Mouse (Mus musculus): ENCODE data around the gene Porcn. TPM values are rescaled to one million over a fixed set of nuclear protein-coding genes. Genes with fewer than 3 reads are reported as not detected.

Porcn gene
- polyA plus RNA-seq, 1 experiment, result 7.6 TPM

DNA sequence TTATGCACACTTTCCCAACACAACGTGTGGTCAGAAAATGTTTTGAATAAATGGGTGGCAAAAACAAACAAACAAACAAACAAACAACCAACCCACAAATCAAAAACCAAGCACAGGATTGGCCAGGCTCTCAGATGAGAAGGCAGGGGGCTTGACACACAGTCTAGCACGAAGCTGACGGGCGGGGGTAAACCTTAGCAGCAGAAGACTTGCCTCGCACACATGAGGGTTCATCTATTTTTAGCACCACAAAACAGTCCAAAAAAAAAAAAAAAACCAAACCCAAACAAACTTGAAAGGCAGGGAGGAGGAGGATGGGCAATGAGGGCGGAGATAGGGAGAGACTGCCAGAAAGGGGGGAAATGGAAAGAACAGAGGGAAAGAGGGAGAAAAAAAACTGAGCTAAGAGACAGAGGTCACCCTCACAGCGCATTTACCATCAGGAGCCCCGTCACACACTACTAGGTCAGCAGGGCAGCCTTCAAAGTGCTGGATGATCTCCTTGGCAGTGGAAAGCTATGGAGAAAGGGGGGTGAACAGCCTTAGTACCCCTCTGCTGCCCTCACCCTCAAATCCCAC lies 42.3 kb upstream of the Porcn start:
- Histone ChIP-seq H3ac (ENCODE audit: control insufficient read depth, insufficient read length, low read depth) (no peak overlapping the region), H3K27me3 (ENCODE audit: control insufficient read depth, insufficient read depth, insufficient read length) (no peaks in the 10 kb centered on the region), H3K79me2 (ENCODE audit: control insufficient read depth, insufficient read depth) (peaks cover 18% of the 10 kb centered on the region), H3K4me3 (ENCODE audit: insufficient read depth, poor library complexity, severe bottlenecking) (no peak overlapping the region), H3K36me3 (ENCODE audit: control insufficient read depth, insufficient read depth) (peaks cover 10% of the 10 kb centered on the region), H3K79me3 (ENCODE audit: low read depth) (peaks cover 4% of the 10 kb centered on the region)
- TF ChIP-seq CTCF (IDR thresholded peaks at IDR 0.05; ENCODE audit: control insufficient read depth, insufficient read depth, insufficient read length) (no peak), FOSL1 (IDR thresholded peaks at IDR 0.05; ENCODE audit: insufficient read depth, low read length, poor library complexity, severe bottlenecking) (no peak), USF1 (IDR thresholded peaks at IDR 0.05; ENCODE audit: low read depth) (no peak), MYOD1 (IDR thresholded peaks at IDR 0.05; ENCODE audit: control insufficient read depth, insufficient read length, low read depth) (no peak), MAX (IDR thresholded peaks at IDR 0.05) (no peak), MYOG (IDR thresholded peaks at IDR 0.05; ENCODE audit: control insufficient read depth, extremely low read depth, insufficient read length) (no peak), CEBPB (IDR thresholded peaks at IDR 0.05; ENCODE audit: low read depth) (no peak)

DNA sequence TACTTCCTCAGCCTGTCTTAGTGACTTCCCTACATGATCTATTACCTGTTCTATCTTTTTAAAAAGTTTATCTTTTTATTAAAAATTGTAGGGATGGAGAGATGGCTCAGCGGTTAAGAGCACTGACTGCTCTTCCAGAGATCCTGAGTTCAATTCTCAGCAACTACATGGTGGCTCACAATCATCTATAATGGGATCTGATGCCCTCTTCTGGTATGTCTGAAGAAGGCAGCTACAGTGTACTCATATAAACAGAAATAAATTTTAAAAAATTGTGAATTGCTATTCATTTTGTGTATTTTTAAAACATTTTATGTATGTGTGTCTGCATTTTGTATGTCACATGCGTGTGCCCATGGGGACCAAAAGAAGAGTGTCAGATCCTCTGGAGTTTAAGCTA lies 41.4 kb upstream of the Porcn start:
- Histone ChIP-seq H3K79me3 (ENCODE audit: low read depth) (peaks cover 4% of the 10 kb centered on the region), H3ac (ENCODE audit: control insufficient read depth, insufficient read length, low read depth) (no peak overlapping the region), H3K79me2 (ENCODE audit: control insufficient read depth, insufficient read depth) (peaks cover 18% of the 10 kb centered on the region), H3K27me3 (ENCODE audit: control insufficient read depth, insufficient read depth, insufficient read length) (no peaks in the 10 kb centered on the region), H3K4me3 (ENCODE audit: insufficient read depth, poor library complexity, severe bottlenecking) (no peak overlapping the region), H3K36me3 (ENCODE audit: control insufficient read depth, insufficient read depth) (peaks cover 10% of the 10 kb centered on the region)
- TF ChIP-seq MYOG (IDR thresholded peaks at IDR 0.05; ENCODE audit: control insufficient read depth, extremely low read depth, insufficient read length) (no peak), FOSL1 (IDR thresholded peaks at IDR 0.05; ENCODE audit: insufficient read depth, low read length, poor library complexity, severe bottlenecking) (no peak), CTCF (IDR thresholded peaks at IDR 0.05; ENCODE audit: control insufficient read depth, insufficient read depth, insufficient read length) (no peak), MAX (IDR thresholded peaks at IDR 0.05) (no peak), CEBPB (IDR thresholded peaks at IDR 0.05; ENCODE audit: low read depth) (no peak), MYOD1 (IDR thresholded peaks at IDR 0.05; ENCODE audit: control insufficient read depth, insufficient read length, low read depth) (no peak), USF1 (IDR thresholded peaks at IDR 0.05; ENCODE audit: low read depth) (no peak)

DNA sequence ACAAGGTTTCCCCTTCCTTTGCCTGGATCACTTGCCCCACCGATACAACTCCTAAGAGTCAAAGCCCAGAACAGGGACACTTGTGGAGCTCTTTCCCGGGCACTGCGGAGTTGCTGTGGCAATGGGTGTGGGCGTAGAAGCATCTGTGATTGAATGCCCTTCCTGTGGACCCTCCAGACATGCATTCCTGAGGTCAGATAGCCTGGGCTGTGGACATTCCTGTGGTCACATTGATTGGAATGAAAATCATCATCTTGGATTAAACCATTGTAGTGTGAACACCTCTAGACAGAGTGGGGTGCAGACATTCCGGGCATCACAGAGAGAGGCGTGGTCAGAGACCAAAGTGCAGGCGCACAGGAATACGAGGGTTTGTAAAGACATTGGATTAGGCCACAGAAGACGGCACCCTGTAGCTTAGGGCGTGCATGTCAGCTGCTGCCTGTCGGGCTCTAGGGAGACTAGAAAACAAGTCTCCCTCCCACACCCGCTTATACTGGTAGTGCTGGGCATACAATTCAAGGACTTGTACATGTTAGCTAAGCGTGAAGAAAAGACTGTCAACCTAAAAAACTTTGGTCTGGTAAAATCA lies 32.6 kb upstream of the Porcn start:
- Histone ChIP-seq H3ac (ENCODE audit: control insufficient read depth, insufficient read length, low read depth) (peak overlapping the region; percentile 4), H3K79me3 (ENCODE audit: low read depth) (no peaks in the 10 kb centered on the region), H3K79me2 (ENCODE audit: control insufficient read depth, insufficient read depth) (no peaks in the 10 kb centered on the region), H3K4me3 (ENCODE audit: insufficient read depth, poor library complexity, severe bottlenecking) (no peak overlapping the region), H3K27me3 (ENCODE audit: control insufficient read depth, insufficient read depth, insufficient read length) (no peaks in the 10 kb centered on the region), H3K36me3 (ENCODE audit: control insufficient read depth, insufficient read depth) (no peaks in the 10 kb centered on the region)
- no peak for TF ChIP-seq MYOG (IDR thresholded peaks at IDR 0.05; ENCODE audit: control insufficient read depth, extremely low read depth, insufficient read length)
- TF ChIP-seq FOSL1 (IDR thresholded peaks at IDR 0.05; ENCODE audit: insufficient read depth, low read length, poor library complexity, severe bottlenecking), result no peak
- peak; percentile 50 for TF ChIP-seq MAX (IDR thresholded peaks at IDR 0.05)
- peak; percentile 26 for TF ChIP-seq MYOD1 (IDR thresholded peaks at IDR 0.05; ENCODE audit: control insufficient read depth, insufficient read length, low read depth)
- TF ChIP-seq CTCF (IDR thresholded peaks at IDR 0.05; ENCODE audit: control insufficient read depth, insufficient read depth, insufficient read length), result no peak

DNA sequence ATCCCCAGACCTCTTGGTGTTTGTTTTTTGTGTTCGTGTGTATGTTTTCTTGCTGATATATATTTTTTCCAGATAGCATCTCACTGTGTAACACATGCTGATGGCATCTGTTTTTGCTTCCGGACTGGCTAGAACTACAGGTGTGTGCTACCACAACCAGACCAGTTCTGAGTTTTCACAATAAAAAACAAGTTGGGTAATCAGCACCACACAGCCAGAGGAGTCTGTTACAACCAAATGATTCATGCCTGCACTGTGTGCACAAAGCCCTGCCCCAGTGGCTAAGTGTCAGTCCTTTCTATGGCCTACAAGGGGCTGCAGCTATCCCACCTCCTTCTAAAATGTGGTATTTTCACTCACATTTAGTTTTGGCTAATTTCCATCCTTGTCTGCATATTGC lies 30.4 kb upstream of the Porcn start:
- Histone ChIP-seq H3ac (ENCODE audit: control insufficient read depth, insufficient read length, low read depth) (no peak overlapping the region), H3K79me3 (ENCODE audit: low read depth) (no peaks in the 10 kb centered on the region), H3K79me2 (ENCODE audit: control insufficient read depth, insufficient read depth) (no peaks in the 10 kb centered on the region), H3K27me3 (ENCODE audit: control insufficient read depth, insufficient read depth, insufficient read length) (no peaks in the 10 kb centered on the region), H3K4me3 (ENCODE audit: insufficient read depth, poor library complexity, severe bottlenecking) (no peak overlapping the region), H3K36me3 (ENCODE audit: control insufficient read depth, insufficient read depth) (no peaks in the 10 kb centered on the region)
- no peak for TF ChIP-seq FOSL1 (IDR thresholded peaks at IDR 0.05; ENCODE audit: insufficient read depth, low read length, poor library complexity, severe bottlenecking)
- TF ChIP-seq CEBPB (IDR thresholded peaks at IDR 0.05; ENCODE audit: low read depth), result peak; percentile 62
- TF ChIP-seq MAX (IDR thresholded peaks at IDR 0.05), result no peak

DNA sequence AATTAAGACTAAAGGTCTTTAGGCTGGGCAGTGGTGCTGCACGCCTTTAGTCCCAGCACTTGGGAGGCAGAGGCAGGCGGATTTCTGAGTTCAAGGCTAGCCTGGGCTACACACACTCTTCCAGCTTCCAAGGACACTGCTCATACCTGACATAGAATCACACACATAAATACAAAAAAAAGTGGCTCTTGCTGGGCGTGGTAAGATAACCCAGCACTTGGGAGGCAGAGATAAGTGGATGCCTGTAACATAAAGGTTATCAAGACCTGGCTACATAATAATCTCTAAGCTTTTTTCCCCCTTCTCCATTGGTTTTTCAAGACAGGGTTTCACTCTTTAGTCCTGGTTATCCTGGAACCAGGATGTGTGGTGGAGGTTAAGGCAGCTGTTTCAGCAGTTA lies 27.3 kb upstream of the Porcn start:
- no peaks in the 10 kb centered on the region for H3K79me2 ChIP-seq (ENCODE audit: control insufficient read depth, insufficient read depth)
- H3K27me3 ChIP-seq (ENCODE audit: control insufficient read depth, insufficient read depth, insufficient read length), result no peaks in the 10 kb centered on the region
- H3ac ChIP-seq (ENCODE audit: control insufficient read depth, insufficient read length, low read depth), result no peak overlapping the region
- no peak for TF ChIP-seq MYOG (IDR thresholded peaks at IDR 0.05; ENCODE audit: control insufficient read depth, extremely low read depth, insufficient read length)
- no peak for TF ChIP-seq MYOD1 (IDR thresholded peaks at IDR 0.05; ENCODE audit: control insufficient read depth, insufficient read length, low read depth)
- no peak for TF ChIP-seq USF1 (IDR thresholded peaks at IDR 0.05; ENCODE audit: low read depth)
- TF ChIP-seq CEBPB (IDR thresholded peaks at IDR 0.05; ENCODE audit: low read depth), result no peak
- TF ChIP-seq FOSL1 (IDR thresholded peaks at IDR 0.05; ENCODE audit: insufficient read depth, low read length, poor library complexity, severe bottlenecking), result no peak
- no peak for TF ChIP-seq CTCF (IDR thresholded peaks at IDR 0.05; ENCODE audit: control insufficient read depth, insufficient read depth, insufficient read length)
- TF ChIP-seq MAX (IDR thresholded peaks at IDR 0.05), result no peak
- no peaks in the 10 kb centered on the region for H3K79me3 ChIP-seq (ENCODE audit: low read depth)
- no peaks in the 10 kb centered on the region for H3K36me3 ChIP-seq (ENCODE audit: control insufficient read depth, insufficient read depth)
- H3K4me3 ChIP-seq (ENCODE audit: insufficient read depth, poor library complexity, severe bottlenecking), result no peak overlapping the region

DNA sequence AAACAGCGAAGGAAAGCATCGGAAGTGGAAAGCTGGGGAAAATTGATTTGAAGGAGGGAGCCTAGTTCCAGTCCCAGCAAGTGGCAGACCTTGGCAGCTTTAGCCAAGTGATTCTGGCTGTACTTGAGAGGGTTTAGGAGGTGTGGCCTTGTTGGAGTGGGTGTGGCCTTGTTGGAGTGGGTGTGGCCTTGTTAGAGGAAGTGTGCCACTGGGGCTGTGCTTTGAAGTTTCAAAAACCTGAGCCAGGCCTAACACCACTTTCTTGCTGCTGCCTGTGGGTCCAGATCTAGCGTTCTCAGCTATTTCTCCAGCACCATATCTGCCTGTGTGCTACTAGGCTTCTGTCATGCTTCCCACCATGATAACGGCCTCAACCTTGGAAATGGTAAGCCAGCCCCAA lies 23.9 kb upstream of the Porcn start:
- no peaks in the 10 kb centered on the region for H3K79me3 ChIP-seq (ENCODE audit: low read depth)
- no peaks in the 10 kb centered on the region for H3K36me3 ChIP-seq (ENCODE audit: control insufficient read depth, insufficient read depth)
- TF ChIP-seq MYOG (IDR thresholded peaks at IDR 0.05; ENCODE audit: control insufficient read depth, extremely low read depth, insufficient read length) (no peak), CEBPB (IDR thresholded peaks at IDR 0.05; ENCODE audit: low read depth) (no peak), MYOD1 (IDR thresholded peaks at IDR 0.05; ENCODE audit: control insufficient read depth, insufficient read length, low read depth) (no peak), CTCF (IDR thresholded peaks at IDR 0.05; ENCODE audit: control insufficient read depth, insufficient read depth, insufficient read length) (no peak), USF1 (IDR thresholded peaks at IDR 0.05; ENCODE audit: low read depth) (no peak), FOSL1 (IDR thresholded peaks at IDR 0.05; ENCODE audit: insufficient read depth, low read length, poor library complexity, severe bottlenecking) (no peak), MAX (IDR thresholded peaks at IDR 0.05) (no peak)
- no peaks in the 10 kb centered on the region for H3K27me3 ChIP-seq (ENCODE audit: control insufficient read depth, insufficient read depth, insufficient read length)
- H3K79me2 ChIP-seq (ENCODE audit: control insufficient read depth, insufficient read depth), result no peaks in the 10 kb centered on the region
- H3ac ChIP-seq (ENCODE audit: control insufficient read depth, insufficient read length, low read depth), result no peak overlapping the region
- H3K4me3 ChIP-seq (ENCODE audit: insufficient read depth, poor library complexity, severe bottlenecking), result no peak overlapping the region

Data from C2C12 (cell line).